14 mouse cellular contexts compared by ENCODE assay signal in genomic region chr19:44108996-44109395, GRCm38 (mm10). TPM values are rescaled to one million over a fixed set of nuclear protein-coding genes. Genes with fewer than 3 reads are reported as not detected.
A peak's percentile ranks its signal among the peaks of the same experiment; 100 is the strongest.
DNase-seq lines count a peak whose midpoint lies in the region; ATAC-seq lines count a peak whose summit lies in the region.
"Had no signal": no experiment of that assay in that cellular context is flagged by ENCODE, and none has a peak within 500 bp of the region (broad histone marks: within the 10 kb centered on the region; RNA-seq: fewer than 3 reads in every experiment).

No protein-coding gene starts in this region.

- H3K4me1 ChIP-seq in midbrain, embryonic 11.5 days (ENCODE audit: control insufficient read depth, insufficient read depth, low read length) = peaks cover 10% of the 10 kb centered on the region

- H3K4me3 ChIP-seq in midbrain, embryonic 11.5 days (ENCODE audit: low read depth, low read length) = no peak overlapping the region
- H3K4me3 ChIP-seq: limb, embryonic 15.5 days had no signal

- peak; percentile 2 to 8 for DNase-seq in heart, adult 9 months (ENCODE audit: low spot score in 2 of 2)
- DNase-seq in heart, postnatal 14 days = no peak
- peak; percentile 40 for DNase-seq in ovary, adult 18-20 months (ENCODE audit: low spot score)
- no peak for DNase-seq in ovary, postnatal 10 days (ENCODE audit: low spot score)
- peak; percentile 31 to 68 for DNase-seq in kidney, postnatal 25 days
- no peak for DNase-seq in midbrain, embryonic 11.5 days (ENCODE audit: low spot score, missing footprints)
- DNase-seq in urinary bladder, postnatal 25 days (ENCODE audit: low spot score) = no peak
- no peak for DNase-seq in left cerebral cortex, adult 9 months (ENCODE audit: low spot score in 2 of 2)
- DNase-seq: gastrocnemius, postnatal 25 days; heart, postnatal 4 days; right cerebral cortex, adult 18-20 months had no signal

- intact Hi-C loops in heart, postnatal 14 days (cut with DNase I) = no loop called here

- no peak overlapping the region for H3K27ac ChIP-seq in midbrain, embryonic 11.5 days (ENCODE audit: low read depth, low read length)
- H3K27ac ChIP-seq: limb, embryonic 15.5 days; stomach, postnatal 0 days had no signal

- H3K27me3 ChIP-seq in midbrain, embryonic 11.5 days (ENCODE audit: control insufficient read depth, insufficient read depth, low read length) = no peaks in the 10 kb centered on the region
- H3K27me3 ChIP-seq: limb, embryonic 15.5 days had no signal

- ATAC-seq in midbrain, embryonic 11.5 days (ENCODE audit: low FRiP score) = no peak
- ATAC-seq: activated CD4-positive, CD25-positive, alpha-beta regulatory T cell, adult 4 months had no signal

- no peak overlapping the region for H3K9ac ChIP-seq in midbrain, embryonic 11.5 days (ENCODE audit: low read length)
- H3K9ac ChIP-seq: limb, embryonic 15.5 days had no signal

- H3K4me2 ChIP-seq in midbrain, embryonic 11.5 days = no peak overlapping the region
- H3K4me2 ChIP-seq: limb, embryonic 15.5 days had no signal

- H3K9me3 ChIP-seq in midbrain, embryonic 11.5 days (ENCODE audit: control insufficient read depth, low read length) = no peaks in the 10 kb centered on the region
- H3K9me3 ChIP-seq: limb, embryonic 15.5 days had no signal

- H3K36me3 ChIP-seq in midbrain, embryonic 11.5 days (ENCODE audit: control insufficient read depth, insufficient read depth, low read length) = peaks cover 7% of the 10 kb centered on the region

RNA-seq across cellular contexts. Expression of gene Chuk, which starts 1.7 kb away (rescaled TPM):
- total RNA-seq in heart, postnatal 14 days (2021) = 10 to 100 TPM; 30.2 to 34.0 TPM
- polyA plus RNA-seq in midbrain, embryonic 11.5 days (2014; fragmentation: Nextera tagmentation; extraction: Ambion mirVana) = 53.9 and 58.7 TPM in 2 replicates

RNA-seq across cellular contexts. Expression of gene Cwf19l1, which starts 26.7 kb away (rescaled TPM):
- total RNA-seq in heart, postnatal 14 days (2021) = 10 to 100 TPM in 1 of 2 experiments, 1 to 10 TPM in 1; 9.0 to 11.6 TPM
- 42.2 and 53.3 TPM in 2 replicates for polyA plus RNA-seq in midbrain, embryonic 11.5 days (2014; fragmentation: Nextera tagmentation; extraction: Ambion mirVana)

RNA-seq across cellular contexts. Expression of gene Bloc1s2, which starts 37.2 kb away (rescaled TPM):
- total RNA-seq in heart, postnatal 14 days (2021) = 10 to 100 TPM; 12.9 to 15.6 TPM
- 113 and 128 TPM in 2 replicates for polyA plus RNA-seq in midbrain, embryonic 11.5 days (2014; fragmentation: Nextera tagmentation; extraction: Ambion mirVana)

RNA-seq across cellular contexts. Expression of gene Erlin1, which starts 39.4 kb away (rescaled TPM):
- total RNA-seq in heart, postnatal 14 days (2021) = 1 to 10 TPM; 6.0 to 7.3 TPM
- polyA plus RNA-seq in midbrain, embryonic 11.5 days (2014; fragmentation: Nextera tagmentation; extraction: Ambion mirVana) = 20.0 and 20.5 TPM in 2 replicates

Comparison
In these comparisons a context has a peak if more than half of its experiments do, and no peak if none do; other contexts are left out.
1. DNase-seq: peak in heart, adult 9 months (2 of 2), ovary, adult 18-20 months (single experiment) and kidney, postnatal 25 days (2 of 2); none in heart, postnatal 14 days (0 of 2), ovary, postnatal 10 days (single experiment), midbrain, embryonic 11.5 days (single experiment), urinary bladder, postnatal 25 days (single experiment) and left cerebral cortex, adult 9 months (0 of 2).